In the genomic region with DNA sequence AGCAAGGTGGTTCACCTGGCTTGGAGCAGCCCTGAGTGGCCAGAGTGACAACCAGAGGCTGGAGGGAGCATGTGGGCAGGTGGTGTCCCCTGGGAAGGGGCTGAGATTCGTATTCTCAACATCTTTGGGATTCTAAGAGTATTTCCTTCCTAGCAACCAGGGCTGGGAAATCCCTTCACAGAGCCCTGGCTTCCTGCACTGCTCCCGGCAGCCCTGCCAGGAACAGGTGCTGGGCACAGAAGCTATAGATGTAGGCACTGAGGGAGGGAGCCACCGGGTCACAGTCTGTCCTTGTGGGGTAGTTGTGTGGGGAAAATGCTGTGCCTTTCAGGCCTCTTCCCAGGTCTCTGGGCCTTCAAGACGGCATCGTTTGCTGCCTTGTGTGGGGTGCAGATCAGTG, we compare ENCODE assay signal across 16 mouse cellular contexts. TPM values are rescaled to one million over a fixed set of nuclear protein-coding genes. Genes with fewer than 3 reads are reported as not detected.
DNase-seq lines count a peak whose midpoint lies in the region; ATAC-seq and TF ChIP-seq lines count a peak whose summit lies in the region.
"Had no signal": no experiment of that assay in that cellular context is flagged by ENCODE, and none has a peak within 500 bp of the region (broad histone marks: within the 10 kb centered on the region; RNA-seq: fewer than 3 reads in every experiment).

No protein-coding gene starts in this region.

- H3K36me3 ChIP-seq in hindbrain, embryonic 10.5 days: peaks cover 24% of the 10 kb centered on the region
- H3K36me3 ChIP-seq in hindbrain, embryonic 12.5 days: peaks cover 5% of the 10 kb centered on the region

- no peak overlapping the region for H3K9ac ChIP-seq in hindbrain, embryonic 12.5 days
- H3K9ac ChIP-seq: embryonic facial prominence, embryonic 12.5 days had no signal

- no peaks in the 10 kb centered on the region for H3K9me3 ChIP-seq in hindbrain, embryonic 10.5 days
- H3K9me3 ChIP-seq in hindbrain, embryonic 12.5 days (replicated peaks): no peaks in the 10 kb centered on the region
- H3K9me3 ChIP-seq: embryonic facial prominence, embryonic 12.5 days; megakaryocyte, embryonic 14.5 days had no signal

- no peaks in the 10 kb centered on the region for H3K27me3 ChIP-seq in hindbrain, embryonic 10.5 days (ENCODE audit: insufficient read depth, poor library complexity, severe bottlenecking)
- no peaks in the 10 kb centered on the region for H3K27me3 ChIP-seq in hindbrain, embryonic 12.5 days
- H3K27me3 ChIP-seq: embryonic facial prominence, embryonic 12.5 days had no signal

- H3K4me3 ChIP-seq in hindbrain, embryonic 10.5 days: no peak overlapping the region
- no peak overlapping the region for H3K4me3 ChIP-seq in hindbrain, embryonic 12.5 days
- H3K4me3 ChIP-seq in cortical plate, adult 2 months (ENCODE audit: insufficient read depth, low read length): no peak overlapping the region
- H3K4me3 ChIP-seq: embryonic facial prominence, embryonic 12.5 days; megakaryocyte, embryonic 14.5 days had no signal

- WGBS in hindbrain, embryonic 10.5 days: 77% methylated on average over 5 of the region's 5 CpGs
- WGBS in hindbrain, embryonic 12.5 days: 70% methylated on average over 5 of the region's 5 CpGs

- no peak for DNase-seq in hindbrain, embryonic 10.5 days (ENCODE audit: low spot score)
- DNase-seq in right cerebral cortex, postnatal 10 days (ENCODE audit: low spot score in 2 of 2): peak; percentile 26 to 39
- no peak for DNase-seq in right cerebral cortex, postnatal 14 days
- no peak for DNase-seq in yolk sac, embryonic 10.5 days (ENCODE audit: low spot score)
- DNase-seq in lung, postnatal 36 days: no peak
- no peak for DNase-seq in right cerebral cortex, postnatal 4 days
- DNase-seq: adrenal gland, postnatal 14 days; kidney, postnatal 36 days; liver; lung, adult 2 months; thymus, adult 2 months had no signal

- ATAC-seq in hindbrain, embryonic 12.5 days (ENCODE audit: low FRiP score): no peak
- ATAC-seq: intestine, postnatal 0 days had no signal

- 0 out of 2 replicates have a peak overlapping the region, but pooled peaks have one; percentile 18 for H3K27ac ChIP-seq in hindbrain, embryonic 10.5 days
- no peak overlapping the region for H3K27ac ChIP-seq in hindbrain, embryonic 12.5 days
- peak overlapping the region; percentile 77 for H3K27ac ChIP-seq in cortical plate, adult 2 months (ENCODE audit: insufficient read depth, low read length)
- H3K27ac ChIP-seq: embryonic facial prominence, embryonic 12.5 days had no signal

- peaks cover 79% of the 10 kb centered on the region for H3K4me1 ChIP-seq in hindbrain, embryonic 10.5 days (replicated peaks)
- peaks cover 80% of the 10 kb centered on the region for H3K4me1 ChIP-seq in hindbrain, embryonic 12.5 days
- H3K4me1 ChIP-seq in cortical plate, adult 2 months (ENCODE audit: control insufficient read depth, insufficient read depth, low read length): peaks cover 32% of the 10 kb centered on the region

- no peak for TF ChIP-seq POLR2A in cortical plate, adult 2 months (IDR thresholded peaks at IDR 0.05; ENCODE audit: extremely low read depth, insufficient read depth, low read length)

- TF ChIP-seq CTCF in cortical plate, adult 2 months (IDR thresholded peaks at IDR 0.05; ENCODE audit: extremely low read depth, insufficient read depth, low read length): no peak

- H3K4me2 ChIP-seq in hindbrain, embryonic 12.5 days (replicated peaks): no peak overlapping the region
- H3K4me2 ChIP-seq: embryonic facial prominence, embryonic 12.5 days had no signal

RNA-seq across cellular contexts. Expression of a gene that starts 7.7 kb away (rescaled TPM):
- 48.5 and 67.5 TPM in 2 replicates for polyA plus RNA-seq in hindbrain, embryonic 10.5 days (2016; fragmentation: Nextera tagmentation; extraction: Ambion mirVana)
- 96.7 and 108 TPM in 2 replicates for polyA plus RNA-seq in hindbrain, embryonic 12.5 days (2016; fragmentation: Nextera tagmentation; extraction: Ambion mirVana)
- polyA plus RNA-seq in cortical plate, adult 2 months (2012; rRNA removed): 107 and 112 TPM in 2 replicates

RNA-seq across cellular contexts. Expression of a gene that starts 14.7 kb away (rescaled TPM):
- polyA plus RNA-seq in hindbrain, embryonic 10.5 days (2016; fragmentation: Nextera tagmentation; extraction: Ambion mirVana): 0.70 TPM in 1 of 2 replicates, not detected in the other
- 1.8 and 2.8 TPM in 2 replicates for polyA plus RNA-seq in hindbrain, embryonic 12.5 days (2016; fragmentation: Nextera tagmentation; extraction: Ambion mirVana)
- polyA plus RNA-seq in cortical plate, adult 2 months (2012; rRNA removed): 0.79 TPM in 1 of 2 replicates, not detected in the other

RNA-seq across cellular contexts. Expression of a gene that starts 23.9 kb away (rescaled TPM):
- 0.14 TPM in 1 of 2 replicates, not detected in the other for polyA plus RNA-seq in hindbrain, embryonic 10.5 days (2016; fragmentation: Nextera tagmentation; extraction: Ambion mirVana)
- 0.67 and 0.72 TPM in 2 replicates for polyA plus RNA-seq in hindbrain, embryonic 12.5 days (2016; fragmentation: Nextera tagmentation; extraction: Ambion mirVana)
- 1.8 and 2.0 TPM in 2 replicates for polyA plus RNA-seq in cortical plate, adult 2 months (2012; rRNA removed)

RNA-seq across cellular contexts. Expression of a gene that starts 42.6 kb away (rescaled TPM):
- polyA plus RNA-seq in hindbrain, embryonic 10.5 days (2016; fragmentation: Nextera tagmentation; extraction: Ambion mirVana): not detected in 2 replicates
- polyA plus RNA-seq in hindbrain, embryonic 12.5 days (2016; fragmentation: Nextera tagmentation; extraction: Ambion mirVana): not detected in 2 replicates
- polyA plus RNA-seq in cortical plate, adult 2 months (2012; rRNA removed): 0.06 and 0.08 TPM in 2 replicates
- polyA plus RNA-seq: embryonic facial prominence, embryonic 12.5 days had no signal

RNA-seq across cellular contexts. Expression of a gene that starts 52.7 kb away (rescaled TPM):
- polyA plus RNA-seq in hindbrain, embryonic 10.5 days (2016; fragmentation: Nextera tagmentation; extraction: Ambion mirVana): 61.7 and 63.1 TPM in 2 replicates
- 52.5 and 54.3 TPM in 2 replicates for polyA plus RNA-seq in hindbrain, embryonic 12.5 days (2016; fragmentation: Nextera tagmentation; extraction: Ambion mirVana)
- 37.2 and 38.8 TPM in 2 replicates for polyA plus RNA-seq in cortical plate, adult 2 months (2012; rRNA removed)

Comparison
In these comparisons a context has a peak if more than half of its experiments do, and no peak if none do; other contexts are left out.
1. DNase-seq: peak in right cerebral cortex, postnatal 10 days (2 of 2); none in hindbrain, embryonic 10.5 days (single experiment), right cerebral cortex, postnatal 14 days (single experiment), yolk sac, embryonic 10.5 days (single experiment), lung, postnatal 36 days (single experiment) and right cerebral cortex, postnatal 4 days (single experiment).